Mouse (Mus musculus) G1E (cell line): ENCODE results near the gene Pid1.

Experiments used
- CTCF ChIP-seq: IDR thresholded peaks from 2 replicates; pipeline ENCODE4 v1.5.1; 2012; ENCODE audit warnings: low read depth, low read length, inconsistent platforms, mixed read lengths
- GATA1 ChIP-seq: IDR thresholded peaks from 2 replicates; pipeline ENCODE4 v1.6.1; 2012; ENCODE audit warnings: borderline replicate concordance, low read length, inconsistent platforms, mixed read lengths
- GATA2 ChIP-seq: IDR thresholded peaks from 2 replicates; pipeline ENCODE4 v1.6.1; 2012; ENCODE audit warnings: low read depth, low read length, inconsistent platforms, borderline replicate concordance
- POLR2AphosphoS5 ChIP-seq: IDR thresholded peaks from 2 replicates; pipeline ENCODE4 v1.6.1; 2012; ENCODE audit warnings: low read depth, low read length, inconsistent platforms; ENCODE audit not compliant: insufficient replicate concordance
- TAL1 ChIP-seq: conservative IDR thresholded peaks from 2 replicates; pipeline ENCODE4 v1.6.1; 2012; ENCODE audit warnings: low read depth, low read length, inconsistent platforms, mixed read lengths

- TF ChIP-seq TAL1 (no peak), GATA1 (no peak), CTCF (no peak), GATA2 (no peak), POLR2AphosphoS5 (no peak)
Measured at GRCm38 (mm10) chr1:84382709-84383108, 18.7 kb upstream of the Pid1 start.
